Mouse (Mus musculus): Measurements from ENCODE around the gene C1rb.

GRCm38 (mm10) chr6:124588771-124589170 is 18.7 kb downstream of the C1rb start:
- TF ChIP-seq CHD2 (IDR thresholded peaks at IDR 0.05; ENCODE audit: low read length) (no peak), CTCF (IDR thresholded peaks at IDR 0.05 in 2 of 3, conservative IDR thresholded peaks at IDR 0.05 in 1 of 3; ENCODE audit: control insufficient read depth in 1 of 3, insufficient read depth in 1 of 3, low read depth in 2 of 3, low read length in 3 of 3, poor library complexity in 1 of 3, severe bottlenecking in 1 of 3) (no peak), USF1 (IDR thresholded peaks at IDR 0.05; ENCODE audit: low read depth, low read length) (no peak), E2F4 (IDR thresholded peaks at IDR 0.05; ENCODE audit: borderline replicate concordance, low read depth, low read length) (no peak), EP300 (IDR thresholded peaks at IDR 0.05; ENCODE audit: low read depth in 1 of 2, low read length in 2 of 2) (no peak), POLR2AphosphoS2 (IDR thresholded peaks at IDR 0.05; ENCODE audit: low read length) (no peak), ZNF384 (IDR thresholded peaks at IDR 0.05; ENCODE audit: low read depth, low read length) (no peak), POLR2A (IDR thresholded peaks at IDR 0.05; ENCODE audit: control insufficient read depth in 1 of 2, insufficient read depth in 1 of 2, low read depth in 1 of 2, low read length in 2 of 2, poor library complexity in 1 of 2) (no peak), MAFK (IDR thresholded peaks at IDR 0.05; ENCODE audit: borderline replicate concordance, low read depth, low read length) (no peak), ETS1 (IDR thresholded peaks at IDR 0.05; ENCODE audit: low read depth, low read length) (no peak)

Data from MEL (cell line).